Comparison of ENCODE assay signal across 23 mouse cellular contexts in genomic region chr6:92605156-92605555, GRCm38 (mm10).
DNase-seq lines count a peak whose midpoint lies in the region; ATAC-seq lines count a peak whose summit lies in the region.
"Had no signal": no experiment of that assay in that cellular context is flagged by ENCODE, and none has a peak within 500 bp of the region (broad histone marks: within the 10 kb centered on the region; RNA-seq: fewer than 3 reads in every experiment).

No protein-coding gene starts in this region.

- no peak overlapping the region for H3K27ac ChIP-seq in heart, embryonic 11.5 days (ENCODE audit: low read depth, low read length)
- H3K27ac ChIP-seq in intestine, embryonic 15.5 days, result peak overlapping the region; percentile 37
- peak overlapping the region; percentile 48; the same call in 1 of the 2 replicates for H3K27ac ChIP-seq in stomach, embryonic 15.5 days
- H3K27ac ChIP-seq: embryonic facial prominence, embryonic 15.5 days; forebrain, embryonic 10.5 days; heart, embryonic 15.5 days; hindbrain, embryonic 10.5 days; limb, embryonic 15.5 days; macrophage; neural tube, embryonic 12.5 days had no signal

- H3K36me3 ChIP-seq in heart, embryonic 11.5 days (ENCODE audit: control insufficient read depth, insufficient read depth, low read length), result no peaks in the 10 kb centered on the region
- no peaks in the 10 kb centered on the region for H3K36me3 ChIP-seq in intestine, embryonic 15.5 days
- H3K36me3 ChIP-seq in stomach, embryonic 15.5 days, result no peaks in the 10 kb centered on the region
- H3K36me3 ChIP-seq: embryonic facial prominence, embryonic 15.5 days; forebrain, embryonic 10.5 days; G1E; heart, embryonic 15.5 days; hindbrain, embryonic 10.5 days; limb, embryonic 15.5 days; neural tube, embryonic 12.5 days had no signal

- no peak overlapping the region for H3K4me3 ChIP-seq in heart, embryonic 11.5 days (ENCODE audit: low read depth, low read length)
- no peak overlapping the region for H3K4me3 ChIP-seq in intestine, embryonic 15.5 days (replicated peaks)
- no peak overlapping the region for H3K4me3 ChIP-seq in stomach, embryonic 15.5 days (replicated peaks)
- H3K4me3 ChIP-seq: embryonic facial prominence, embryonic 15.5 days; forebrain, embryonic 10.5 days; heart, embryonic 15.5 days; hindbrain, embryonic 10.5 days; limb, embryonic 15.5 days; neural tube, embryonic 12.5 days had no signal

- H3K4me2 ChIP-seq in heart, embryonic 11.5 days, result no peak overlapping the region
- no peak overlapping the region for H3K4me2 ChIP-seq in intestine, embryonic 15.5 days (replicated peaks)
- no peak overlapping the region for H3K4me2 ChIP-seq in stomach, embryonic 15.5 days
- H3K4me2 ChIP-seq: embryonic facial prominence, embryonic 15.5 days; heart, embryonic 15.5 days; limb, embryonic 15.5 days; midbrain, embryonic 11.5 days; neural tube, embryonic 12.5 days had no signal

- 40% methylated on average over 2 of the region's 2 CpGs for WGBS in heart, embryonic 11.5 days (ENCODE audit: insufficient replicate concordance)
- WGBS in intestine, embryonic 15.5 days, result 41% methylated on average over 2 of the region's 2 CpGs
- 22% methylated on average over 2 of the region's 2 CpGs for WGBS in stomach, embryonic 15.5 days

- H3K4me1 ChIP-seq in heart, embryonic 11.5 days (ENCODE audit: control insufficient read depth, insufficient read depth, low read length), result peaks cover 20% of the 10 kb centered on the region
- peaks cover 13% of the 10 kb centered on the region for H3K4me1 ChIP-seq in intestine, embryonic 15.5 days (replicated peaks)
- H3K4me1 ChIP-seq in stomach, embryonic 15.5 days, result peaks cover 16% of the 10 kb centered on the region; the same call in 1 of the 2 replicates
- H3K4me1 ChIP-seq: neural tube, embryonic 12.5 days had no signal

- DNase-seq in heart, adult 11 months, result peak; percentile 53
- peak; percentile 25 to 41 for DNase-seq in kidney, postnatal 4 days
- no peak for DNase-seq in kidney, adult 11 months
- no peak for DNase-seq in thymus, postnatal 36 days
- DNase-seq in urinary bladder, postnatal 10 days (ENCODE audit: low spot score), result no peak
- DNase-seq: cerebellum, adult 9-11 months; heart, adult 18-20 months; kidney, adult 2 months; liver, postnatal 0 days; thymus, adult 18-20 months had no signal

- H3K9ac ChIP-seq in heart, embryonic 11.5 days (ENCODE audit: low read depth, low read length), result no peak overlapping the region
- no peak overlapping the region for H3K9ac ChIP-seq in intestine, embryonic 15.5 days
- no peak overlapping the region for H3K9ac ChIP-seq in stomach, embryonic 15.5 days
- H3K9ac ChIP-seq: embryonic facial prominence, embryonic 15.5 days; heart, embryonic 15.5 days; limb, embryonic 15.5 days; liver, postnatal 0 days; neural tube, embryonic 12.5 days had no signal

- H3K27me3 ChIP-seq in heart, embryonic 11.5 days (ENCODE audit: control insufficient read depth, insufficient read depth, low read length), result no peaks in the 10 kb centered on the region
- no peaks in the 10 kb centered on the region for H3K27me3 ChIP-seq in intestine, embryonic 15.5 days (replicated peaks)
- H3K27me3 ChIP-seq in stomach, embryonic 15.5 days (replicated peaks), result no peaks in the 10 kb centered on the region
- H3K27me3 ChIP-seq: embryonic facial prominence, embryonic 15.5 days; heart, embryonic 15.5 days; limb, embryonic 15.5 days; neural tube, embryonic 12.5 days had no signal

- no peak for ATAC-seq in heart, embryonic 11.5 days (replicated peaks; ENCODE audit: insufficient number of reproducible peaks, low FRiP score, low TSS enrichment)
- peak; percentile 61 for ATAC-seq in intestine, embryonic 15.5 days
- ATAC-seq in stomach, embryonic 15.5 days (ENCODE audit: insufficient read depth, low FRiP score, low read depth), result no peak
- ATAC-seq: CD4-positive, CD25-positive, alpha-beta regulatory T cell, adult 4 months; liver, postnatal 0 days had no signal

- H3K9me3 ChIP-seq in heart, embryonic 11.5 days (replicated peaks; ENCODE audit: control insufficient read depth, low read length), result no peaks in the 10 kb centered on the region
- no peaks in the 10 kb centered on the region for H3K9me3 ChIP-seq in intestine, embryonic 15.5 days
- no peaks in the 10 kb centered on the region for H3K9me3 ChIP-seq in stomach, embryonic 15.5 days
- H3K9me3 ChIP-seq: embryonic facial prominence, embryonic 15.5 days; forebrain, embryonic 10.5 days; heart, embryonic 15.5 days; hindbrain, embryonic 10.5 days; limb, embryonic 15.5 days; neural tube, embryonic 12.5 days had no signal

Comparison
In these comparisons a context has a peak if more than half of its experiments do, and no peak if none do; other contexts are left out.
1. DNase-seq: peak in heart, adult 11 months (single experiment) and kidney, postnatal 4 days (2 of 2); none in kidney, adult 11 months (single experiment), thymus, postnatal 36 days (0 of 2) and urinary bladder, postnatal 10 days (single experiment).